Mouse (Mus musculus) T-helper 2 cell (primary cell): Measurements from ENCODE around the gene F11r.

Source experiments
- in situ Hi-C: fragments of 300-600 bp; cut with MboI, MseI; formaldehyde crosslinking; loops from one replicate; pipeline ENCODE4 v1.15.1; 2025; ENCODE audit warnings: high pct_unique_total_duplicates

F11r gene

GRCm38 (mm10) chr1:171438014-171438670 is 807 bp downstream of the F11r start:
- in situ Hi-C loops: no loop called here

- in situ Hi-C loops: no loop called here
These were observed 1.7 kb downstream of the F11r start for GRCm38 (mm10) chr1:171439072-171439471.

- in situ Hi-C loops: no loop called here
These were observed 2.8 kb downstream of the F11r start for GRCm38 (mm10) chr1:171440025-171440725.

DNA sequence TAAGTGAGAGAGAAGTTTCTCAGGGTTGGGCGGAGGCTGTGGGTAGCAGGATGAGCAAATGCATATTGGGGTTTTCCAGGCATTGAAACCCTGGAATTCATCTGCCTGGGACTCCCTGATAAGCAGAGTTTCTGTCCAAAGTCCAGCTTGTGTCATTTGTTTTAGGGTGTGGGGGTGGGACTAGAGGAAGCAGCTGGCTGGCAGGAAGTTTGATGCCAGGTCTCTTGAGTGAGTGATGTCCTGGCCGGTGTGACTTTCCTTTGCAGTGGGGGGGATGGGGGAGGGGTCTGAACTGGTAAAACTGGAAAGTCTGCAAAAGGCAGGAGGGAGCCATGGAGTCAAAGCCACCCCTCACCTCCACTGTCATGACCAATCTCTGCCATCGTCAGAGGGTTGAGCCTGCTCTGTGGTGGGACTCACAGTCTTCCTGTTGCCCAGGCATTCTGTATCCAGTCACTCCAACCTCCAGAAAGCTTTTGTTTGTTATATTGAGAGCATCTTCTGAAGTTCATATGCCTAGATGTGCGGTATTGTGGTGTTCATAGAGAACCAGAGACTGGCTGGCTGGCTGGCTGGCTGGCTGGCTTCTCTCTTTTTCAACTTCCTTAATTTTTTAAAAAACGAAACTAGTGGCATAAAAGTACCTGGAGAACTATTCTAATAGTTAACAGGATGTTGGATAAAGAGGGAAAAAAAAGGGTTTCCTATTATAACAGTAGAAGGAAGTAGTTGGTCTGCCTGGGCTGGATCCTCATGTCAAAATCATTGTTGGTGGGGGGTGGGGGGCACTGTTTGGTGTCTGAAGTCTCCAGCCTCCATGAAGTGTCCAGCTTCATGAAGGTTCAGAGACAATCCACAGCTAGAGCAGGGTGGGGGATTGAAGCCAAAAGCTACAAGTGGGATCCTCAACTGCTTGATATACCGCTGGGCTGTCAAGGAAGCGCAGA is 4.4 kb downstream of the F11r start:
- in situ Hi-C loops: no loop called here

GRCm38 (mm10) chr1:171442413-171442760 is 5.1 kb downstream of the F11r start:
- in situ Hi-C loops: no loop called here

DNA sequence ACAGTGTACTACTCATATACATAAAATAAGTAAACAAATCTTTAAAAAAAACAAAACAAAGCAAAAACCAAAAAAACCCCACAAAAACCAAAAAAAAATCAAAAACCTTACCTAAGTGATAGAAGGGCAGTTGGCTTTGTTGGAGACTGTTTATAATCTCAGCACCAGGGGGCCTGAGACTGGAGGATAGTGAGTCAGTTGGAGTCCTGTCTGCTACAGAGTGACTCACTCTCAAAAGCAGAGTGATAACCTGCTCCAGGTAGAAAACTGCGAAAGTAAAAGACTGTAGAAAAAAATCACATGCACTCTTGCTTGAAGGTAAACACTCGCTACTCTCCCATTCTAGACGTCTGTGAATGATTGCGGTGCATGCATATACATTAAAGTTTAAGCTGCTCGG is 7.7 kb downstream of the F11r start:
- in situ Hi-C loops: no loop called here

DNA sequence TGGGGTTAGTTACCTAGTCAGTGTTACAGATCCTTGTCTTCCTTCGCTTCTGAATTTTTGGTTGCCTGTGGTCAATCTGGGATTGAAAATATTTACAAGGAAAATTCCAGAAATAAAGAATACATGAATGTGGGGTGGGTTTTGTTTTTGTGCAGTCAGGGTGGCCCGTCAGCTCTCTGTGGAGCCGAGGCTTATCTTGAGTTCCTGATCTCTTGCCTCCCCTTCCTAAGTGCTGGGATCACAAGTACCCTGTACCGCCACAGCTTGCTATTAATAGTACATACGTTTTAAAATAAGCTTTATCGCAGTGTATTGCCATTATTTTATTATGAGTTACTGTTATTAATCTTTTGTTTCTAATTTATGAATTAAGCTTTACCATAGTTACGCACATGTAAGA is 9.5 kb downstream of the F11r start:
- in situ Hi-C loops: no loop called here

DNA sequence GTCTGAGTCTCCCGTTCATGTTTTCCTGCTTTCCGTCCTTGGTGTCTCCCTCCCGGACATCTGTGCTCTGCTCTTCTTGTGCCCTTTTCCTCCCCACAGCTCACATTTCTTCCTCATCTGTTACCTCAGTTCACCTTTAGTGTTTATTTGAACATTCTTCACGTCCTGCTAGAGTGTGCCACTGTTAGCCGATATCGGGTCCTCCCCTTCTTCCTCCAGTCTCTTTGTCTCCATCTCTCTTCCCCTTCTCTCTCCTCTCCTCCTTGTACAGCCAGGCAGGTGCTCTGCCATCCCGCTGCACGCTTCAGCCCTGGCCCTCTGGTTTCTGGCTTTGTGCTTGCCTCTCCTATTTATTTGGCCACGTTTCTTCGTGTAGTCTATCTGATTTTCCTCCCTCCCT is 10.4 kb downstream of the F11r start:
- in situ Hi-C loops: no loop called here

DNA sequence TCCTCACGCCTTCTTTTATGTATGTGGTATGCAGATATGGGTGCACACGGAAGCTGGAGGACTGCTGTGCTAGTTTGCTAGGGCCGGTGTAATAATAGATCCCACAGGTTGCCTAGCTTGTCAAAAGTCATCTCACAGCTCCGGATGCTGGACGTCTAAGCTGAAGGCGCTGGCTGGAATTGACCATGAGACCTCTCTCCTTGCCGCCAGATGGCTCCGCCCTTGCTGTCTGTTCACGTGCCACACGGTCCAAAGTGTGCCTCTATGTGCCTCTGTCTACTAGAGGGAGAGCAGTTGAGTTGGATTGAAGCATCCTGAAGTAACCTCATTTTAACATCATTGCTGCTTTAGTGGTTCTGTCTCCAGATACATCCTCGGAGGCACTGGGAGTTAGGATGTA is 12.7 kb downstream of the F11r start:
- in situ Hi-C loops: no loop called here

DNA sequence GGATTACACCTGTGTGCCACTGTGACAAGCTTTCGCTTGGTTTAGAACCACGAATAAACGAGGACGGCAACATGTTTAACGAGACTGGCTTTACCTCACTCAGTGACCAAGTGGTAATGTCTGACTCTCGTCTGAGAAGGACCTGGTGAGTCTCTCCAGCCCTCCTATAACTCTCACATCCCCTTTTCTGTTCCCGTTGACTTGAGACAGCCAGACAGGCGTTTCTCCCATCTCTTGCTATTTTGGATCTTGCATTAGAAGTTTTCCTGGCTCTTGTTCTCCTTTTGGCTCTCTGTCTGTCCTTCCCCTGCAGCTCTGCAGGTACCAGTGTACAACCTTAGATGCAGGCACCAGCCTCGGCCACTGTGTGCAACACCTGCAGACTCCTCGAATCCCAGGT is 13.7 kb downstream of the F11r start:
- in situ Hi-C loops: no loop called here

DNA sequence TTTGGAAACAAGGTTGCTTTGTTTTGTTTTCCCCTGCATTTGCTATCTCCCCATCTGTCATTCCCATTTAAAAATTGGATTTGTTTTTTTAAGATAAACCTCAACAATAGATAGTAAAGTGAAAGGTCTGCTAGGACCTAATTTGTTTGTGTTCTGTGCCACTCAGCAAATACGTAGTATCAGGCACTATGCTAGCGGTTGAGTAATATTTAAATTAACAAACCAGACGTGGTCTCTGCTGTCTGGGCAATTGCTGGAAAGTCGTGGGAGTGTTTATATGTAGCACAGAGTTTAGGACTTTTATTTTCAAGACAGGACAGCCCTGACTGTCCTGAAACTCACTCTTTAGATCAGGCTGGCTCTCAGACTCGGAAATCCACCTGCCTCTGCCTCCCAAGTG is 15.2 kb downstream of the F11r start:
- in situ Hi-C loops: no loop called here

DNA sequence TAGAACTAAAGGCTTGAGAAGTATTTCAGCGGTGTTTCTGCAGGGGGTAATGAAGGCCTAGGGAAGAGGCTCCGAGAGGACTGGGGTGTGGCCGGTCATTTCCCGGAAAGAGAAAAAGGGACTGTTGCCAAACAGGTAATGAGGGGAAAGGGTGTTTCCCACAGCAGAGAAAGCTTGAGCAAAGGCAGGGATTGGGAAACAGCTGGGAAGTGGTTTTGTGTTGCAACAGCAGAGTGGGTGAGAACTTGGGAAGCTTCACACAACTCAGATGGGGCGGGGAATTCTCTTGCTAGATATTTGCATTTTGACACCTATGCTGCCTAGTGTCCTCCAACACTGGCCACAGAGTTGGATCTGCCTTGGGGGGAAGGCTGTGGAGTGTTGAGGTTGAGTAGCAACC is 15.6 kb downstream of the F11r start:
- in situ Hi-C loops: no loop called here

- in situ Hi-C loops: no loop called here
These were observed 17.6 kb downstream of the F11r start for GRCm38 (mm10) chr1:171454926-171455325.

DNA sequence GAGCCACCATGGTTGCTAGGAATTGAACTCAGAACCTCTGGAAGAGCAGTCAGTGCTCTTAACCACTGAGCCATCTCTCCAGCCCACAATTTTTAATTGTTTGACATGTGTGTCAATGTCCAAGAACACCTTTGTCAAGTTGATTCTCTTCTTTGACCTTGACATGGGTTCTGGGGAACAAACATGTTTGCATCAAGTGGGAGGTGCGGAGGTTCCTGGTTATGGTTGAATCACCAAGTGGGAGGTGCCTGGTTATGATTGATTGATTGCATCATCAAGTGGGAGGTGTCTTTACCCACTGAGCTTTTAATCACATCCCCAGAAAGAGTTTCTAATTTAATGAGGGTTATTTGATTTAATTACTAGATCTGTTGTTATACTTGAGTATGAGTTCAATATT is 20.2 kb downstream of the F11r start:
- in situ Hi-C loops: no loop called here

GRCm38 (mm10) chr1:171459791-171460190 is 22.5 kb downstream of the F11r start:
- in situ Hi-C loops: no loop called here

DNA sequence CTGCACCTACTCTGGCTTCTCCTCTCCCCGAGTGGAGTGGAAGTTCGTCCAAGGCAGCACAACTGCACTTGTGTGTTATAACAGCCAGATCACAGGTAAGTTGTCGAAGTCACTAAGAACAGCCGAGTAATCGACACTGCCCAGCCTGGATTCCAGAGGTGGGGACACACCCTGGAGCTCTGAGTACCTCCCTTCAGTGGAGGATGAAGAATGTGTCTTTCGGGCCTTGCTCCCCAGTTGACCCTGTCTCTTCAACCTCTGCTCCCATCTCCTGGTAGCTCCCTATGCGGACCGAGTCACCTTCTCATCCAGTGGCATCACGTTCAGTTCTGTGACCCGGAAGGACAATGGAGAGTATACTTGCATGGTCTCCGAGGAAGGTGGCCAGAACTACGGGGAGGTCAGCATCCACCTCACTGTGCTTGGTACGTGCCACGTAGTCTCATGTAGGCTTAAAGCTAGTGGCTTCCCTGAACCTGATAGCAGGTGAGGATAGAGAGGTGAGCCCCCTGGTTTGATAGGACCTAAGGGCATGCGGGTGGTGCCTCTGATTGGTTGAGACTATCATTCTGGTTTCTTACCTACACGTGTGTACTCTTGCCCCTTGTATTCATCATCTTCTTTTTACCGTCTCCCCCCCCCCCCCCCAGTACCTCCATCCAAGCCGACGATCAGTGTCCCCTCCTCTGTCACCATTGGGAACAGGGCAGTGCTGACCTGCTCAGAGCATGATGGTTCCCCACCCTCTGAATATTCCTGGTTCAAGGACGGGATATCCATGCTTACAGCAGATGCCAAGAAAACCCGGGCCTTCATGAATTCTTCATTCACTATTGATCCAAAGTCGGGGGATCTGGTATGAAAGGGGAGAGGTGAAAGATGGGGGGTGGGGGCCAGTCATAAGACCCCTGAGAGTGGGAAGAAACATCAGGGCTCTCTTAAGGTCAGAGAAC is 23.5 kb downstream of the F11r start:
- in situ Hi-C loops: no loop called here

GRCm38 (mm10) chr1:171463133-171463532 is 25.8 kb downstream of the F11r start:
- in situ Hi-C loops: no loop called here

GRCm38 (mm10) chr1:171465749-171466412 is 28.5 kb downstream of the F11r start:
- in situ Hi-C loops: no loop called here

DNA sequence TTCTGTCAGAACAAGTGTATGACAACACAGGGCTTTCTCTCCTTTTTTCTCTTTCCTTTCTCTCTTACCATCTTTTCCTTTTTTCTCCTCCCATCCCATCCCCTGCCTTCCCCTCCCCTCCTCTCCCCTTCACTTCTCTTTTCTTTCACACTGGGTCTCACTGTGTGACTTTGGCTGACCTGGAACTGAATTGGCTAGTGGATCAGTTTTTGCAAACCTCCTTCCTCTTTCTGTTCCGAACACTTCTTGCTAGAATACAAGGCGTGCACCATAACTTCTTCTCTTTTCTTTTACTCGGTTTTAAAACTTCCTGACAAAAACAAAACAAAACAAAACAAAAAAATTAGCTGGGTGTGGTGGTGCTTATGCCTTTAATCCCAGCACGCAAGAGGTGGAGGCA is 29.2 kb downstream of the F11r start:
- in situ Hi-C loops: no loop called here

- in situ Hi-C loops: loop anchor here (10.0 kb wide), 1 partner anchor 105 kb away; the partner anchor contains the start of gene Klhdc9
These were observed 32.3 kb downstream of the F11r start for GRCm38 (mm10) chr1:171469678-171470077.
